Mouse (Mus musculus) small intestine, adult 2 months (tissue): ENCODE results near the gene Hspg2. TPM values are rescaled to one million over a fixed set of nuclear protein-coding genes. Genes with fewer than 3 reads are reported as not detected.

Experiments
- H3K27ac ChIP-seq: fragments of 200-500 bp; 2 replicates; pipeline ENCODE4 v1.5.1; 2012; ENCODE audit warnings: low read depth, low read length, control low read depth, inconsistent platforms; ENCODE audit not compliant: insufficient read depth
- H3K27me3 ChIP-seq: fragments of 200-500 bp; 2 replicates; pipeline ENCODE4 v1.6.1; 2012; ENCODE audit warnings: mild to moderate bottlenecking, moderate library complexity, low read length, inconsistent platforms; ENCODE audit not compliant: control insufficient read depth, insufficient read depth
- H3K36me3 ChIP-seq: fragments of 200-500 bp; 2 replicates; pipeline ENCODE4 v1.6.1; 2012; ENCODE audit warnings: mild to moderate bottlenecking, low read length, control low read depth, inconsistent platforms; ENCODE audit not compliant: control insufficient read depth, insufficient read depth
- H3K4me1 ChIP-seq: fragments of 200-500 bp; 2 replicates; pipeline ENCODE4 v1.6.1; 2012; ENCODE audit warnings: low read length, inconsistent platforms, mixed read lengths; ENCODE audit not compliant: control insufficient read depth, insufficient read depth, insufficient read length
- H3K4me3 ChIP-seq: fragments of 200-500 bp; 2 replicates; pipeline ENCODE4 v1.5.1; 2012; ENCODE audit warnings: low read depth, mild to moderate bottlenecking, control low read depth, inconsistent platforms, low read length, moderate library complexity
- CTCF ChIP-seq: fragments of 200-500 bp; IDR thresholded peaks from 2 replicates; pipeline ENCODE4 v1.5.1; 2012; ENCODE audit warnings: low read depth, mild to moderate bottlenecking, control low read depth, inconsistent platforms, low read length, moderate library complexity, mixed read lengths; ENCODE audit not compliant: insufficient replicate concordance, insufficient read length; ENCODE audit errors: extremely low read depth
- POLR2A ChIP-seq: fragments of 200-500 bp; IDR thresholded peaks from 2 replicates; pipeline ENCODE4 v1.6.1; 2012; ENCODE audit warnings: low read depth, mild to moderate bottlenecking, control low read depth, inconsistent platforms, low read length, moderate library complexity
- WGBS: fragments of 180-500 bp; shearing (Covaris S2); methylation state at CpG from one replicate; pipeline ENCODE4 v1.1.7; 2018; 5-methylcytosine and 5-hydroxymethylcytosine counted together
- polyA plus RNA-seq: library from polyadenylated mRNA; depleted of rRNA; stranded (reverse); fragments of >200 nt; gene quantifications from 2 replicates; pipeline ENCODE4 v1.2.3, GENCODE M21; 2012; rRNA removed

Hspg2 gene
- polyA plus RNA-seq, 1 experiment: 40.5 TPM

DNA sequence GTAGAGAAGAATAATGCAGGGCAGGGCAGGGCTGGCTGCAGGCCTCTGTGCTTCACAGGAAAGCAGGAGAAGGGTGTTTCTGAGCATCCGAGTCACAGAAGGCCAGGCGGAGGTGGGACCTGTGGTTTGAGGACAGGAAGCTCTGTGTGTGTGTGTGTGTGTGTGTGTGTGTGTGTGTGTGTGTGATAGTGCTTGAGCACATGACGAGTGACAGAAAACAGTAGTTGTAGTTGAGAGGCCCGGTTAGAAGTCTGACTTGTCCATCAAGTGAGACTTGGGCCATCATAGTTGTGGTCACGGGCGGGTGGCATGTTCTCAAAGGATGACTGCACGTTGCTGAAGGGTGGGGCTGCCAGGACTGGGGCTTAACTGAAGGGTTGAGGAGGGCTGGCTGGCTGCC lies 141.1 kb downstream of the Hspg2 start:
- Histone ChIP-seq H3K27me3 (no peaks in the 10 kb centered on the region), H3K4me3 (no peak overlapping the region), H3K27ac (peak overlapping the region; percentile 54), H3K36me3 (peaks cover 80% of the 10 kb centered on the region), H3K4me1 (peaks cover 5% of the 10 kb centered on the region; the same call in 1 of the 2 replicates)
- 68% methylated on average over 7 of the region's 7 CpGs for WGBS
- TF ChIP-seq POLR2A (no peak), CTCF (no peak)

- Histone ChIP-seq H3K4me1 (peaks cover 5% of the 10 kb centered on the region; the same call in 1 of the 2 replicates), H3K36me3 (peaks cover 79% of the 10 kb centered on the region), H3K27me3 (no peaks in the 10 kb centered on the region), H3K4me3 (no peak overlapping the region), H3K27ac (peak overlapping the region; percentile 54)
- WGBS: 69% methylated on average over 15 of the region's 15 CpGs
- no peak for TF ChIP-seq POLR2A
- TF ChIP-seq CTCF: no peak
Observed at GRCm38 (mm10) chr4:137610256-137610655, 141.7 kb downstream of the Hspg2 start.

Other genes starting within 250 kb of the Hspg2 start
- 6.0 and 6.9 TPM in 2 replicates for gene Wnt4, start 191.3 kb upstream of the Hspg2 start, polyA plus RNA-seq
- 11.5 and 25.9 TPM in 2 replicates for gene Cdc42, start 111.0 kb upstream of the Hspg2 start, polyA plus RNA-seq
- gene Cela3a, start 59.0 kb upstream of the Hspg2 start, polyA plus RNA-seq: 23.4 TPM in 1 of 2 replicates, not detected in the other
- 42.4 and 23,172 TPM in 2 replicates for gene Cela3b, start 38.2 kb upstream of the Hspg2 start, polyA plus RNA-seq
- gene 1700013G24Rik, start 15.5 kb upstream of the Hspg2 start, polyA plus RNA-seq: not detected in 2 replicates
- gene Ldlrad2, start 105.8 kb downstream of the Hspg2 start, polyA plus RNA-seq: not detected in 2 replicates
- gene Usp48, start 125.0 kb downstream of the Hspg2 start, polyA plus RNA-seq: 14.9 and 26.7 TPM in 2 replicates
- gene Rap1gap, start 196.0 kb downstream of the Hspg2 start, polyA plus RNA-seq: 48.4 and 141 TPM in 2 replicates